Mouse (Mus musculus) MN1 (cell line): ENCODE measurements around the gene Slc16a13.

Experiments
- DNase-seq: peaks from one replicate; pipeline ENCODE4 v3.0.0-alpha.2; 2016; ENCODE audit warnings: low spot score

Gene Slc16a13

GRCm38 (mm10) chr11:70230239-70230727, 9.4 kb upstream of the Slc16a13 start:
- peak; percentile 91 for DNase-seq

GRCm38 (mm10) chr11:70229260-70230010, 8.6 kb upstream of the Slc16a13 start, which contains the start of gene Bcl6b:
TSS of gene Bcl6b (minus strand) at chr11:70229798.
- peak; percentile 32 for DNase-seq

GRCm38 (mm10) chr11:70228828-70229227, 8.0 kb upstream of the Slc16a13 start:
- DNase-seq = peak; percentile 77

GRCm38 (mm10) chr11:70227661-70228245, 6.9 kb upstream of the Slc16a13 start:
- no peak for DNase-seq

- no peak for DNase-seq
These were observed 6.3 kb upstream of the Slc16a13 start for GRCm38 (mm10) chr11:70227126-70227525.

- DNase-seq = no peak
These were observed 5.7 kb upstream of the Slc16a13 start for GRCm38 (mm10) chr11:70226602-70226890.

- DNase-seq = no peak
These were observed 5.1 kb upstream of the Slc16a13 start for GRCm38 (mm10) chr11:70225798-70226601.

- no peak for DNase-seq
These were observed 2.9 kb upstream of the Slc16a13 start for GRCm38 (mm10) chr11:70223724-70224123.

GRCm38 (mm10) chr11:70221603-70222500, 988 bp upstream of the Slc16a13 start:
- no peak for DNase-seq

DNA sequence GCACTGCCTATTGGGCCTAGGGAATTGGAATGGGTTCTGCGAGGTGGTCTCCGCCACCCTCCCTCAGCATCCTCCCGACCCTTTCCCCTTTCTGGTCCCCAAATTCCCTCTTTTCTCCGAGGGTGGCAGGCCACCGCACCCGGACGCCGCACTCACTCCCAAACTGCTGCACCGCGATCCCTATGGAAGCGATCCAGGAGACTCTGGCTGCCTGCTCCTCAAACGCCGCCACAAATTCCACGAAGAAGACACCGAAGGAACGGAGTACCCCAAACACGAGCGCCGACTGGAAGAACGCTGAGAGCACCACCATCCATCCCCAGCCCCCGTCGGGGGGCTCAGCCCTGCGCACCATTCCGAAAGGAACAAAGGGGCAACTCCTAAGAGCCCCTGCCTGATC, 541 bp downstream of the Slc16a13 start:
- DNase-seq = no peak

GRCm38 (mm10) chr11:70219873-70220272, 991 bp downstream of the Slc16a13 start:
- DNase-seq = no peak

- no peak for DNase-seq
These were observed 2.0 kb downstream of the Slc16a13 start for GRCm38 (mm10) chr11:70218741-70219470.

DNA sequence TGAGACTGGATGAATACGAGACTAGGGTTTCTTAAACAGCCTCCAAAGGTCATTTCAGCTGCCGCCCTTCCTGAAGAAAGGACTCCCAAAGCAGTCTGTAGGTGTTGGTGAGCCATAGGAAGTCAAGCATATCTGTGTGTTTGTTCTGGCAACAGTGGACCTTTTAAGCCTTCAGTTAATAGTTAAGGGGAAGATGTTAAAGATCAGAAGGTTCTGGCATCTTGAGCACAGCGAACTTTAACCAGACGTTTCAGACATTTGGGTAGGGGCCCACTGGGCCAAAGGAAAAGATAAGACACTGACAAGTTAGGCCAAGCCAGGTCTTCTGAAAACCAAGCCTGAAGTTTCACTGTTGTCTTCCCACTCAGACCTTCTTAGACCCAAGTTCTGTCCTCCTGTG, 2.8 kb downstream of the Slc16a13 start:
- no peak for DNase-seq

- DNase-seq = no peak
These were observed 4.8 kb downstream of the Slc16a13 start for GRCm38 (mm10) chr11:70216103-70216502.

- no peak for DNase-seq
These were observed 5.6 kb downstream of the Slc16a13 start for GRCm38 (mm10) chr11:70215301-70215700.

GRCm38 (mm10) chr11:70214856-70215209, 6.0 kb downstream of the Slc16a13 start:
- DNase-seq = no peak

- no peak for DNase-seq
These were observed 6.5 kb downstream of the Slc16a13 start for GRCm38 (mm10) chr11:70214191-70214855.

DNA sequence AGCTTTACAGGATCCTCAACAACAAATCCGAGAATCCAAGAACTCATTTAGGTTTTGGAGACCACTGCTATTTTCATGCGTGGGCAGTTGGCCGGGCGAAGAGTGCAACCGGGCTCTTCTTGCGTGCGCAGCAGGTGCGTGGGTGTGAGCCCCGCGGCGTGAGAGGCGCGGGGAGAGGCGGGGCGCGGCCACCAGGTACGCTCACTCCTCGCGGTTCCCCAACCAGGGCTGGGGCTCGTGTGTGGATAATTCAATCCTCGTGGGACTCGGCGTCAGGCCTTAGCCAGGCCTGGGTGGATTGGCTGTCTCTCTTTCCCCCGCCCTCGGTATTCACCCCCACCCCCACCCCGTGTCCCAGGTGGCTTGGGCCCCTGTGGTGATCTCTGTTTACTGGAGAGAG, 7.1 kb downstream of the Slc16a13 start:
- no peak for DNase-seq

DNA sequence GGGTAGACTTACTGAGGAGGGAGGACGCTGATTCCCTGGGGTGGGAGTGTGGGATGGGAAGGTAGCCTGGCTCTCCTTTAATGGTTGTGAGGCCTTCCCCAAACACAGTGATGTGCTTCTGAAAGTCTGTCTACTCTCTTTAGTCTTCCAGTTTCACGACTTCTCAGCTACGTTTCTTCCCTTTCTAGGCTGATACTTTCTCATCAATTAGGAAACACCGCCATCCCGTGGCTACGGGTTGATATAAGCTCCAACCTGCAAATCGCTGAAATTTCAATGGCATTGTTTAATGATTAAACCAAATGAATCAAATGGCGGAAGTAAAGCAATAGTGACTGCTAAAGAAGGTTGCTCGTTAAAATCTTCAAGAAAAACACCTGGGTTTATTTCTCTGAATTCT, 8.0 kb downstream of the Slc16a13 start:
- DNase-seq = peak; percentile 78

DNA sequence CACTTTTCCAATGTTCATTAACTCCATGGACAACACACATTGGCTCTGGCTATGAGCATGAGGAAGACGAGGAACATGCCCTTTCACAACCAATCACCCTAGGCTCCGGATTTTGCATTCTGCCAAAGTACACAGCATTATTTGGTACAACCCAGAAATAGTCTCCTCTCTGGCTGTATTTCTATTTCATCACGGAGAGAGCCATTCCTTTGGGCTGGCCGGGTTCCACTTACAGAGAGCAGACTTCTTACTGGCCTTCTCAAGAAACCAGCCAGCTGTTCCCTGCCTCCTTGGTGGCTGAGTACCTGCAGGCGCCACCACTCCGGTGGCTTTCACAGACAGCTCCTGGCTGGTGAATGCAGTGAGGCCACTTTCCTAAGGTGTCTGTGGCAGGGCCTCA, 8.4 kb downstream of the Slc16a13 start, which contains the start of gene Slc16a11:
TSS of gene Slc16a11 (plus strand) at position 330 of the 400 bp plus-strand sequence.
- no peak for DNase-seq

GRCm38 (mm10) chr11:70211972-70212371, 8.9 kb downstream of the Slc16a13 start:
- no peak for DNase-seq
